Mouse (Mus musculus) 3T3-L1 (cell line): ENCODE measurements around the gene Cyb5r3.

Source experiments
- DNase-seq: peaks from one replicate; pipeline ENCODE4 v3.0.0-alpha.2; 2015; ENCODE audit warnings: low read depth, low spot score

The Cyb5r3 gene

GRCm38 (mm10) chr15:83169772-83170722, 2.3 kb downstream of the Cyb5r3 start:
- no peak for DNase-seq

- DNase-seq: no peak
These were observed 3.3 kb downstream of the Cyb5r3 start for GRCm38 (mm10) chr15:83168875-83169771.

GRCm38 (mm10) chr15:83168311-83168710, 4.1 kb downstream of the Cyb5r3 start:
- DNase-seq: peak; percentile 32

- DNase-seq: no peak
These were observed 4.8 kb downstream of the Cyb5r3 start for GRCm38 (mm10) chr15:83167550-83168065.

GRCm38 (mm10) chr15:83167126-83167525, 5.3 kb downstream of the Cyb5r3 start:
- no peak for DNase-seq

- DNase-seq: peak; percentile 99
These were observed 5.8 kb downstream of the Cyb5r3 start for GRCm38 (mm10) chr15:83166642-83167041.

GRCm38 (mm10) chr15:83165526-83166315, 6.7 kb downstream of the Cyb5r3 start:
- no peak for DNase-seq

- DNase-seq: peak; percentile 76
These were observed 7.4 kb downstream of the Cyb5r3 start for GRCm38 (mm10) chr15:83164971-83165471.

GRCm38 (mm10) chr15:83162818-83163485, 9.4 kb downstream of the Cyb5r3 start:
- DNase-seq: no peak

- DNase-seq: no peak
These were observed 10.4 kb downstream of the Cyb5r3 start for GRCm38 (mm10) chr15:83162001-83162400.

GRCm38 (mm10) chr15:83161062-83161748, 11.2 kb downstream of the Cyb5r3 start:
- DNase-seq: no peak

GRCm38 (mm10) chr15:83160561-83160960, 11.8 kb downstream of the Cyb5r3 start:
- DNase-seq: no peak

- DNase-seq: no peak
These were observed 12.6 kb downstream of the Cyb5r3 start for GRCm38 (mm10) chr15:83159823-83160222.

GRCm38 (mm10) chr15:83158587-83159160, 13.7 kb downstream of the Cyb5r3 start:
- no peak for DNase-seq

GRCm38 (mm10) chr15:83157667-83158064, 14.7 kb downstream of the Cyb5r3 start:
- no peak for DNase-seq

- DNase-seq: peak; percentile 95
These were observed 15.3 kb downstream of the Cyb5r3 start for GRCm38 (mm10) chr15:83156929-83157666.

GRCm38 (mm10) chr15:83155672-83156419, 16.5 kb downstream of the Cyb5r3 start:
- DNase-seq: no peak

GRCm38 (mm10) chr15:83154309-83154708, 18.1 kb downstream of the Cyb5r3 start:
- DNase-seq: no peak
